In the genomic region with DNA sequence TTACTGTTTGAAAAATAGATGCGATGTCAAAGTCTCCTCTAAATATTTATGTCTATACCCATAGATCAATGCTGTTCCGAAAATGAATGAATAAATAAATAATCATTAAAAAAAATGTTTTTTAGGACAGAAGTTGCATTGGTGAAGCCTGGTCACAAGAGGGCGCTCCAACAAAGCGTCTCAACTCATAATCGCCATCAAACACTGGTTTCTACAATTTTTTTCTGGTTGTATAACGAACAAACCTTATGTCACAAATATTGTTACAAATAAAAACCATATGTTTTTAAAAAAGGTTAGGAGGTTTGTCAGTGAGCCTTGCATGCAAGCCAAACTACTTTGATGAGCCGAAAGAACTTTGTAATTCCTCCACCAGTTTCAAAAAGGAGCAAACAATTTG, we compare ENCODE assay signal across 8 mouse cellular contexts. TPM values are rescaled to one million over a fixed set of nuclear protein-coding genes. Genes with fewer than 3 reads are reported as not detected.
DNase-seq lines count a peak whose midpoint lies in the region; ATAC-seq and TF ChIP-seq lines count a peak whose summit lies in the region.

No protein-coding gene starts in this region.

- 0 out of 2 replicates have a peak, but pooled peaks have one; percentile 37 for ATAC-seq in megakaryocyte progenitor cell, adult 5-6 weeks (replicated peaks; ENCODE audit: poor library complexity)

- WGBS in cerebellum, adult 2 months, result 13% methylated on average over 7 of the region's 7 CpGs

- H3K27ac ChIP-seq in cerebellum, adult 2 months (ENCODE audit: insufficient read depth, low read length), result no peak overlapping the region

- peak; percentile 58; the same call in 1 of the 2 replicates for TF ChIP-seq CTCF in cerebellum, adult 2 months (IDR thresholded peaks at IDR 0.05; ENCODE audit: borderline replicate concordance, insufficient read depth, low read depth, low read length)

- DNase-seq in cerebellum, adult 2 months, result peak in 1 of 2 experiments; percentile 8
- DNase-seq in cerebellum, adult 11 months, result no peak
- peak; percentile 22 for DNase-seq in layer of hippocampus, adult 11-12 months (ENCODE audit: low spot score)
- DNase-seq in layer of hippocampus, adult 9-11 months, result no peak
- DNase-seq in ES-CJ7 (ENCODE audit: low read depth, low spot score), result peak; percentile 14
- DNase-seq in embryo, embryonic 11 days, result peak; percentile 67
- DNase-seq in left cerebral cortex, postnatal 10 days (ENCODE audit: extremely low spot score in 1 of 2, low spot score in 2 of 2), result no peak

- no peak for TF ChIP-seq POLR2A in cerebellum, adult 2 months (IDR thresholded peaks at IDR 0.05; ENCODE audit: borderline replicate concordance, insufficient read depth, low read length)

- H3K4me3 ChIP-seq in cerebellum, adult 2 months (replicated peaks; ENCODE audit: insufficient read depth, low read depth, low read length), result no peak overlapping the region

- H3K27me3 ChIP-seq in cerebellum, adult 2 months (ENCODE audit: control insufficient read depth, insufficient read depth, low read length), result no peaks in the 10 kb centered on the region

- H3K4me1 ChIP-seq in cerebellum, adult 2 months (ENCODE audit: control insufficient read depth, insufficient read depth, low read length), result no peaks in the 10 kb centered on the region

- intact Hi-C loops in left cerebral cortex, postnatal 10 days (cut with DNase I), result loop anchor here (2.0 to 5.0 kb wide), 2 partner anchors 262 to 481 kb away; no protein-coding TSS in a partner anchor

RNA-seq across cellular contexts. Expression of a gene that starts 52.2 kb away (rescaled TPM):
- 27.8 and 29.1 TPM in 2 replicates for polyA plus RNA-seq in cerebellum, adult 2 months (2012; rRNA removed)
- total RNA-seq in megakaryocyte progenitor cell, adult 5-6 weeks (2015), result 111 and 140 TPM in 2 replicates
- total RNA-seq in megakaryocyte progenitor cell, adult 5-6 weeks (2017), result 74.3 and 112 TPM in 2 replicates
- 10 to 100 TPM; 15.9 to 17.0 TPM for total RNA-seq in left cerebral cortex, postnatal 10 days (2021)

Comparison
In these comparisons a context has a peak if more than half of its experiments do, and no peak if none do; other contexts are left out.
1. DNase-seq: peak in layer of hippocampus, adult 11-12 months (single experiment), ES-CJ7 (single experiment) and embryo, embryonic 11 days (single experiment); none in cerebellum, adult 11 months (single experiment), layer of hippocampus, adult 9-11 months (single experiment) and left cerebral cortex, postnatal 10 days (0 of 2).
2. RNA of a gene that starts 52.2 kb away (total RNA-seq): 74.3 to 140 TPM in megakaryocyte progenitor cell, adult 5-6 weeks; 15.9 to 17.0 TPM in left cerebral cortex, postnatal 10 days; every median in the first group is over 4 times any median in the second.